Mouse (Mus musculus): ENCODE measurements around the gene Ccer2.

GRCm38 (mm10) chr7:28766910-28767309 lies 10.9 kb downstream of the Ccer2 start:
- TF ChIP-seq POLR2A (IDR thresholded peaks at IDR 0.05; ENCODE audit: insufficient read depth, low read length) (no peak), CTCF (IDR thresholded peaks at IDR 0.05; ENCODE audit: low read depth, low read length) (no peak)
